Mouse (Mus musculus) lung, adult 2 months (tissue): Measurements from ENCODE around the gene Sp3.

ENCODE experiments used
- CTCF ChIP-seq: fragments of 200-500 bp; IDR thresholded peaks from 2 replicates; pipeline ENCODE4 v1.5.1; 2011; ENCODE audit warnings: mild to moderate bottlenecking, low read length, control low read depth; ENCODE audit not compliant: insufficient read depth
- POLR2A ChIP-seq: fragments of 200-500 bp; IDR thresholded peaks from 2 replicates; pipeline ENCODE4 v1.6.1; 2011; ENCODE audit warnings: low read depth, mild to moderate bottlenecking, control low read depth, low read length, borderline replicate concordance; ENCODE audit errors: extremely low read depth

- TF ChIP-seq POLR2A (no peak), CTCF (no peak)
These were observed 68.7 kb downstream of the Sp3 start for GRCm38 (mm10) chr2:72911527-72911926.
